Comparison of ENCODE assay signal across 9 mouse cellular contexts in genomic region chr13:67306718-67307117, GRCm38 (mm10). TPM values are rescaled to one million over a fixed set of nuclear protein-coding genes. Genes with fewer than 3 reads are reported as not detected.
DNase-seq lines count a peak whose midpoint lies in the region; ATAC-seq and TF ChIP-seq lines count a peak whose summit lies in the region.
"Had no signal": no experiment of that assay in that cellular context is flagged by ENCODE, and none has a peak within 500 bp of the region (broad histone marks: within the 10 kb centered on the region; RNA-seq: fewer than 3 reads in every experiment).

No protein-coding gene starts in this region.

- H3K9me3 ChIP-seq in lung, embryonic 14.5 days (ENCODE audit: low read depth, low read length): no peaks in the 10 kb centered on the region
- no peaks in the 10 kb centered on the region for H3K9me3 ChIP-seq in hindbrain, embryonic 13.5 days

- no peaks in the 10 kb centered on the region for H3K4me1 ChIP-seq in lung, embryonic 14.5 days (ENCODE audit: insufficient read depth)
- H3K4me1 ChIP-seq in hindbrain, embryonic 13.5 days (replicated peaks): peaks cover 8% of the 10 kb centered on the region

- peak overlapping the region; percentile 74; the same call in 1 of the 2 replicates for H3K9ac ChIP-seq in lung, embryonic 14.5 days
- H3K9ac ChIP-seq in hindbrain, embryonic 13.5 days: peak overlapping the region; percentile 61

- H3K27ac ChIP-seq in lung, embryonic 14.5 days (ENCODE audit: low read depth): peak overlapping the region; percentile 18; the same call in 1 of the 2 replicates
- 0 out of 2 replicates have a peak overlapping the region, but pooled peaks have one; percentile 52 for H3K27ac ChIP-seq in hindbrain, embryonic 13.5 days
- H3K27ac ChIP-seq in macrophage: no peak overlapping the region

- no peaks in the 10 kb centered on the region for H3K36me3 ChIP-seq in lung, embryonic 14.5 days (ENCODE audit: insufficient read depth)
- no peaks in the 10 kb centered on the region for H3K36me3 ChIP-seq in hindbrain, embryonic 13.5 days
- H3K36me3 ChIP-seq in macrophage (ENCODE audit: inconsistent target): no peaks in the 10 kb centered on the region

- peak; percentile 65 for ATAC-seq in lung, embryonic 14.5 days (ENCODE audit: insufficient read depth)
- ATAC-seq in hindbrain, embryonic 13.5 days (ENCODE audit: low FRiP score): peak; percentile 77

- DNase-seq in lung, embryonic 14.5 days: peak; percentile 41
- DNase-seq in lung, postnatal 4 days: no peak
- peak; percentile 26 for DNase-seq in embryo, embryonic 11 days
- DNase-seq in adrenal gland, postnatal 10 days: no peak
- DNase-seq in thymus, adult 18-20 months: no peak
- no peak for DNase-seq in urinary bladder, postnatal 36 days (ENCODE audit: low spot score in 2 of 2)

- no peaks in the 10 kb centered on the region for H3K79me2 ChIP-seq in macrophage (ENCODE audit: inconsistent target)

- H3K27me3 ChIP-seq in lung, embryonic 14.5 days (ENCODE audit: insufficient read depth, low read length): no peaks in the 10 kb centered on the region
- no peaks in the 10 kb centered on the region for H3K27me3 ChIP-seq in hindbrain, embryonic 13.5 days

- peak overlapping the region; percentile 67 for H3K4me3 ChIP-seq in lung, embryonic 14.5 days (ENCODE audit: low read depth, low read length)
- H3K4me3 ChIP-seq in hindbrain, embryonic 13.5 days: peak overlapping the region; percentile 70
- H3K4me3 ChIP-seq in macrophage (ENCODE audit: inconsistent target): peak overlapping the region; percentile 93

- TF ChIP-seq CTCF in lung, embryonic 14.5 days (IDR thresholded peaks at IDR 0.05; ENCODE audit: low read depth): no peak

- H3K4me2 ChIP-seq in lung, embryonic 14.5 days: peak overlapping the region; percentile 75
- H3K4me2 ChIP-seq in hindbrain, embryonic 13.5 days: peak overlapping the region; percentile 81

- WGBS in lung, embryonic 14.5 days: 23% methylated on average over 5 of the region's 5 CpGs
- WGBS in hindbrain, embryonic 13.5 days: 34% methylated on average over 5 of the region's 5 CpGs
- WGBS in macrophage (ENCODE audit: missing documents): 8% methylated on average over 5 of the region's 5 CpGs

RNA-seq across cellular contexts. Expression of gene Zfp457, which starts 0.4 kb away (rescaled TPM):
- polyA plus RNA-seq in lung, embryonic 14.5 days (2014; fragmentation: Nextera tagmentation; extraction: Ambion mirVana): 0.42 TPM in 1 of 2 replicates, not detected in the other
- 0.84 and 1.1 TPM in 2 replicates for polyA plus RNA-seq in hindbrain, embryonic 13.5 days (2015; fragmentation: Nextera tagmentation; extraction: Ambion mirVana)
- total RNA-seq in macrophage (2018; cell fraction: chromatin; rRNA removed): 1 to 10 TPM in 21 of 26 experiments, under 1 TPM in 3, not detected in 2; 0.67 to 9.1 (median 2.6) TPM
- total RNA-seq in macrophage (2018; cell fraction: cytosol; rRNA removed): under 1 TPM in 11 of 26 experiments, not detected in 15; 0.10 to 0.58 (median 0.22) TPM
- total RNA-seq in macrophage (2018; cell fraction: nucleus; rRNA removed): 1 to 10 TPM in 18 of 26 experiments, under 1 TPM in 7, not detected in 1; 0.51 to 6.6 (median 1.9) TPM
- not detected in 3 replicates for polyA plus RNA-seq in macrophage (2018)
- 1 to 10 TPM; 2.2 to 4.7 TPM for total RNA-seq in adrenal gland, postnatal 10 days (2021)

RNA-seq across cellular contexts. Expression of gene Zfp595, which starts 25.7 kb away (rescaled TPM):
- 2.9 and 3.1 TPM in 2 replicates for polyA plus RNA-seq in lung, embryonic 14.5 days (2014; fragmentation: Nextera tagmentation; extraction: Ambion mirVana)
- polyA plus RNA-seq in hindbrain, embryonic 13.5 days (2015; fragmentation: Nextera tagmentation; extraction: Ambion mirVana): 1.6 and 1.9 TPM in 2 replicates
- 10 to 100 TPM in 17 of 26 experiments, 1 to 10 TPM in 9; 2.5 to 24.7 (median 13.9) TPM for total RNA-seq in macrophage (2018; cell fraction: chromatin; rRNA removed)
- total RNA-seq in macrophage (2018; cell fraction: cytosol; rRNA removed): 1 to 10 TPM in 23 of 26 experiments, under 1 TPM in 3; 0.70 to 4.4 (median 2.7) TPM
- total RNA-seq in macrophage (2018; cell fraction: nucleus; rRNA removed): 10 to 100 TPM in 11 of 26 experiments, 1 to 10 TPM in 15; 2.5 to 28.1 (median 9.4) TPM
- 2.8 to 5.1 TPM (median 3.8 TPM) in 3 replicates for polyA plus RNA-seq in macrophage (2018)
- total RNA-seq in adrenal gland, postnatal 10 days (2021): 1 to 10 TPM; 3.5 to 5.1 TPM

RNA-seq across cellular contexts. Expression of gene Zfp458, which starts 28.5 kb away (rescaled TPM):
- polyA plus RNA-seq in lung, embryonic 14.5 days (2014; fragmentation: Nextera tagmentation; extraction: Ambion mirVana): 1.7 TPM in 2 replicates
- 5.1 and 5.4 TPM in 2 replicates for polyA plus RNA-seq in hindbrain, embryonic 13.5 days (2015; fragmentation: Nextera tagmentation; extraction: Ambion mirVana)
- total RNA-seq in macrophage (2018; cell fraction: chromatin; rRNA removed): 10 to 100 TPM in 16 of 26 experiments, 1 to 10 TPM in 10; 3.9 to 30.7 (median 12.4) TPM
- total RNA-seq in macrophage (2018; cell fraction: cytosol; rRNA removed): 1 to 10 TPM in 23 of 26 experiments, under 1 TPM in 3; 0.62 to 3.5 (median 2.1) TPM
- total RNA-seq in macrophage (2018; cell fraction: nucleus; rRNA removed): 10 to 100 TPM in 10 of 26 experiments, 1 to 10 TPM in 16; 3.7 to 30.1 (median 7.7) TPM
- polyA plus RNA-seq in macrophage (2018): 1.3 to 2.5 TPM (median 1.3 TPM) in 3 replicates
- total RNA-seq in adrenal gland, postnatal 10 days (2021): 1 to 10 TPM; 2.5 to 4.9 TPM

RNA-seq across cellular contexts. Expression of gene Gm28044, which starts 53.6 kb away (rescaled TPM):
- polyA plus RNA-seq in lung, embryonic 14.5 days (2014; fragmentation: Nextera tagmentation; extraction: Ambion mirVana): 0.67 TPM in 1 of 2 replicates, not detected in the other
- 0.44 TPM in 1 of 2 replicates, not detected in the other for polyA plus RNA-seq in hindbrain, embryonic 13.5 days (2015; fragmentation: Nextera tagmentation; extraction: Ambion mirVana)
- 1 to 10 TPM in 3 of 26 experiments, not detected in 23; 2.2 to 3.6 (median 2.3) TPM for total RNA-seq in macrophage (2018; cell fraction: chromatin; rRNA removed)
- 1 to 10 TPM in 2 of 26 experiments, under 1 TPM in 1, not detected in 23; 0.45 to 1.3 (median 1.1) TPM for total RNA-seq in macrophage (2018; cell fraction: cytosol; rRNA removed)
- 1 to 10 TPM in 1 of 26 experiments, not detected in 25; 1.6 TPM for total RNA-seq in macrophage (2018; cell fraction: nucleus; rRNA removed)
- polyA plus RNA-seq in macrophage (2018): not detected in 3 replicates
- total RNA-seq in adrenal gland, postnatal 10 days (2021): 1 to 10 TPM in 1 of 2 experiments, not detected in 1; 1.9 TPM
- polyA plus RNA-seq: small intestine, adult 2 months had no signal

RNA-seq across cellular contexts. Expression of gene Zfp953, which starts 53.7 kb away (rescaled TPM):
- polyA plus RNA-seq in lung, embryonic 14.5 days (2014; fragmentation: Nextera tagmentation; extraction: Ambion mirVana): 1.3 and 1.6 TPM in 2 replicates
- polyA plus RNA-seq in hindbrain, embryonic 13.5 days (2015; fragmentation: Nextera tagmentation; extraction: Ambion mirVana): 0.68 and 0.69 TPM in 2 replicates
- total RNA-seq in macrophage (2018; cell fraction: chromatin; rRNA removed): 10 to 100 TPM in 12 of 26 experiments, 1 to 10 TPM in 14; 1.6 to 24.8 (median 9.6) TPM
- total RNA-seq in macrophage (2018; cell fraction: cytosol; rRNA removed): 1 to 10 TPM; 1.5 to 7.3 (median 4.7) TPM
- 10 to 100 TPM in 8 of 26 experiments, 1 to 10 TPM in 18; 2.8 to 20.4 (median 7.4) TPM for total RNA-seq in macrophage (2018; cell fraction: nucleus; rRNA removed)
- 2.7 to 4.7 TPM (median 4.4 TPM) in 3 replicates for polyA plus RNA-seq in macrophage (2018)
- 1 to 10 TPM; 2.6 to 2.7 TPM for total RNA-seq in adrenal gland, postnatal 10 days (2021)

Comparison
In these comparisons a context has a peak if more than half of its experiments do, and no peak if none do; other contexts are left out.
1. DNase-seq: peak in lung, embryonic 14.5 days (single experiment) and embryo, embryonic 11 days (single experiment); none in lung, postnatal 4 days (0 of 2), adrenal gland, postnatal 10 days (single experiment), thymus, adult 18-20 months (0 of 2) and urinary bladder, postnatal 36 days (0 of 2).
2. Peak in every context shown above with its lines, with median percentiles within 50 percentile points of each other: H3K4me3 ChIP-seq.